In the genomic region with DNA sequence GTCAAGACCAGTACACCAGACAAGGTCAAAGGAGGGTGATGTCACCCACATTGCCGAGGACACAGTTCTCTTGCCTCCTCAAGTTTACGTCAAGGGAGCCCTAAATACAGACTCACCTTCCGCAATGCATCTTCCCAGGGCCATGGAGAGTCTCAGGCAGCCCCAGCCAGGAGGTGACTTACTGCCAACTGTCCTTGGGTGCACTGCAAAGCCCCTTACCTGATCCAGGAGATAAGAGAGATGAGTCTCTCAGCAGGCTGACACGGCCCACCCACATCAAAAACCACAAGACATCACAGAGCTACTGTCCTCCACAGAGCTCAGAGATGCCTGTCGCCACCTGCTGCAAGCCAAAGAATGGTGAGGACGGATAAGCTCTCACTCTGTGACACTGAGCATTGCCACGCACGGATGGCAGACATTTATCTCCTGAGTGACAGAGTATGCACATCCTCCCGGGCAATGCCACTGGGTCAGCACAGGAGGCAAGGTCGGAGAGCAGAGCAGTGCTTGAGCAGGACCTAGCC, we compare ENCODE assay signal across 12 mouse cellular contexts. TPM values are rescaled to one million over a fixed set of nuclear protein-coding genes. Genes with fewer than 3 reads are reported as not detected.
DNase-seq lines count a peak whose midpoint lies in the region; ATAC-seq and TF ChIP-seq lines count a peak whose summit lies in the region.
"Had no signal": no experiment of that assay in that cellular context is flagged by ENCODE, and none has a peak within 500 bp of the region (broad histone marks: within the 10 kb centered on the region; RNA-seq: fewer than 3 reads in every experiment).

A gene (minus strand): TSS at position 205 of the 527 bp plus-strand sequence.

- TF ChIP-seq EP300 in liver, postnatal 0 days (IDR thresholded peaks at IDR 0.05; ENCODE audit: low read depth) = no peak
- TF ChIP-seq EP300 in stomach, postnatal 0 days (optimal IDR thresholded peaks at IDR 0.05) = no peak

- peaks cover 7% of the 10 kb centered on the region for H3K4me1 ChIP-seq in liver, postnatal 0 days (ENCODE audit: insufficient read depth)
- H3K4me1 ChIP-seq in G1E (ENCODE audit: insufficient read depth, low read depth, low read length) = peaks cover 78% of the 10 kb centered on the region
- no peaks in the 10 kb centered on the region for H3K4me1 ChIP-seq in stomach, postnatal 0 days (replicated peaks; ENCODE audit: control insufficient read depth, insufficient read depth)

- ATAC-seq in liver, postnatal 0 days = no peak
- peak; percentile 25 for ATAC-seq in G1E (ENCODE audit: extremely low read depth, insufficient number of reproducible peaks, low FRiP score, poor library complexity, severe bottlenecking)
- peak; percentile 72 for ATAC-seq in megakaryocyte-erythroid progenitor cell, adult 5-6 weeks (replicated peaks; ENCODE audit: low FRiP score, low TSS enrichment, poor library complexity, severe bottlenecking)
- no peak for ATAC-seq in stomach, postnatal 0 days (ENCODE audit: low FRiP score, low TSS enrichment)
- ATAC-seq: Patski had no signal

- H3K36me3 ChIP-seq in liver, postnatal 0 days (replicated peaks; ENCODE audit: insufficient read depth, low read length) = no peaks in the 10 kb centered on the region
- peaks cover 5% of the 10 kb centered on the region for H3K36me3 ChIP-seq in G1E (replicated peaks)
- no peaks in the 10 kb centered on the region for H3K36me3 ChIP-seq in stomach, postnatal 0 days (ENCODE audit: control insufficient read depth, insufficient read depth, low read length)

- WGBS in liver, postnatal 0 days (ENCODE audit: insufficient replicate concordance) = 43% methylated on average over 10 of the region's 10 CpGs
- 63% methylated on average over 10 of the region's 10 CpGs for WGBS in stomach, postnatal 0 days

- no peak for TF ChIP-seq CTCF in liver, postnatal 0 days (IDR thresholded peaks at IDR 0.05; ENCODE audit: low read depth)
- TF ChIP-seq CTCF in G1E (IDR thresholded peaks at IDR 0.05; ENCODE audit: low read depth, low read length) = no peak
- TF ChIP-seq CTCF in stomach, postnatal 0 days (IDR thresholded peaks at IDR 0.05; ENCODE audit: low read depth) = no peak

- no peak within 1 kb of the TSS for H3K4me2 ChIP-seq in liver, postnatal 0 days (ENCODE audit: low read depth, low read length)
- H3K4me2 ChIP-seq in stomach, postnatal 0 days (replicated peaks; ENCODE audit: low read depth) = no peak within 1 kb of the TSS
- H3K4me2 ChIP-seq: hindbrain, embryonic 14.5 days had no signal

- H3K27me3 ChIP-seq in liver, postnatal 0 days (ENCODE audit: insufficient read depth, low read length) = no peaks in the 10 kb centered on the region
- peaks cover 12% of the 10 kb centered on the region; the same call in 1 of the 2 replicates for H3K27me3 ChIP-seq in G1E (ENCODE audit: insufficient read depth, low read length)
- H3K27me3 ChIP-seq in stomach, postnatal 0 days (ENCODE audit: control insufficient read depth, insufficient read depth, low read length) = no peaks in the 10 kb centered on the region

- H3K9me3 ChIP-seq in liver, postnatal 0 days (ENCODE audit: low read length) = no peaks in the 10 kb centered on the region
- no peaks in the 10 kb centered on the region for H3K9me3 ChIP-seq in G1E (replicated peaks)
- no peaks in the 10 kb centered on the region for H3K9me3 ChIP-seq in stomach, postnatal 0 days (ENCODE audit: control insufficient read depth, low read length)

- DNase-seq in liver (peak; percentile 39), G1E (ENCODE audit: low spot score) (peak; percentile 56)
- DNase-seq in liver, postnatal 0 days = no peak
- peak; percentile 70 for DNase-seq in CD4-positive helper T cell, adult 2 months (ENCODE audit: low read depth, low spot score)
- DNase-seq in kidney, postnatal 14 days = no peak
- no peak for DNase-seq in stomach, postnatal 0 days (ENCODE audit: low spot score)
- DNase-seq: lung, postnatal 10 days had no signal

- H3K4me3 ChIP-seq in liver, postnatal 0 days (ENCODE audit: low read depth, low read length) = no peak within 1 kb of the TSS
- H3K4me3 ChIP-seq in G1E (ENCODE audit: low read depth, low read length) = peak within 1 kb of the TSS; percentile 62; the same call in 1 of the 2 replicates
- no peak within 1 kb of the TSS for H3K4me3 ChIP-seq in stomach, postnatal 0 days (ENCODE audit: low read depth, low read length)

- H3K27ac ChIP-seq in liver, postnatal 0 days (ENCODE audit: low read depth) = no peak within 1 kb of the TSS
- H3K27ac ChIP-seq in stomach, postnatal 0 days (replicated peaks) = no peak within 1 kb of the TSS
- H3K27ac ChIP-seq: hindbrain, embryonic 14.5 days had no signal

- no peak within 1 kb of the TSS for H3K9ac ChIP-seq in liver, postnatal 0 days (replicated peaks)
- H3K9ac ChIP-seq in stomach, postnatal 0 days (ENCODE audit: low read length) = no peak within 1 kb of the TSS
- H3K9ac ChIP-seq: hindbrain, embryonic 14.5 days had no signal

RNA-seq across cellular contexts. Expression of the gene that starts here (rescaled TPM):
- 0.05 TPM in 1 of 2 replicates, not detected in the other for polyA plus RNA-seq in liver, postnatal 0 days (2015; fragmentation: Nextera tagmentation; extraction: Ambion mirVana)
- total RNA-seq in G1E (2014; fragmentation: Nextera tagmentation) (2.3 and 4.6 TPM in 2 replicates), G1E (2017) (5.7 and 6.9 TPM in 2 replicates)
- polyA plus RNA-seq in G1E (2012) = 2.6 and 4.0 TPM in 2 replicates
- total RNA-seq in megakaryocyte-erythroid progenitor cell, adult 5-6 weeks (2014; fragmentation: Nextera tagmentation) = not detected in 2 replicates
- total RNA-seq in megakaryocyte-erythroid progenitor cell, adult 5-6 weeks (2017) = 0.19 TPM in 1 of 2 replicates, not detected in the other
- polyA plus RNA-seq in stomach, postnatal 0 days (2015; fragmentation: Nextera tagmentation; extraction: Ambion mirVana) = 0.02 TPM in 1 of 2 replicates, not detected in the other
- total RNA-seq: left cerebral cortex, postnatal 36 days had no signal
- polyA plus RNA-seq: forebrain, embryonic 11.5 days; hindbrain, embryonic 14.5 days; Patski had no signal

Comparison
In these comparisons a context has a peak if more than half of its experiments do, and no peak if none do; other contexts are left out.
1. DNase-seq: peak in liver (single experiment), CD4-positive helper T cell, adult 2 months (single experiment) and G1E (single experiment); none in liver, postnatal 0 days (single experiment), kidney, postnatal 14 days (single experiment) and stomach, postnatal 0 days (single experiment).
2. Peak in ATAC-seq in megakaryocyte-erythroid progenitor cell, adult 5-6 weeks; RNA of the gene not detected or under 1 TPM.